Mouse (Mus musculus) left cerebral cortex, postnatal 25 days (tissue): ENCODE measurements at regions not wholly inside any gene's neighbourhood (a gene's known extent, or its start where the extent isn't known, plus 50 kb on each side); places are given as distances from the start of the nearest gene placed in this dataset.

ENCODE experiments used
- DNase-seq, 2 experiments: peaks; one replicate each; pipeline ENCODE4 v3.0.0; 2022; ENCODE audit warnings: low spot score in 2 of 2, mixed read lengths in 1 of 2
- intact Hi-C: fragments of 180-260 bp; cut with DNase I; formaldehyde crosslinking; loops from one replicate; pipeline ENCODE4 v1.15.1; 2025

DNA sequence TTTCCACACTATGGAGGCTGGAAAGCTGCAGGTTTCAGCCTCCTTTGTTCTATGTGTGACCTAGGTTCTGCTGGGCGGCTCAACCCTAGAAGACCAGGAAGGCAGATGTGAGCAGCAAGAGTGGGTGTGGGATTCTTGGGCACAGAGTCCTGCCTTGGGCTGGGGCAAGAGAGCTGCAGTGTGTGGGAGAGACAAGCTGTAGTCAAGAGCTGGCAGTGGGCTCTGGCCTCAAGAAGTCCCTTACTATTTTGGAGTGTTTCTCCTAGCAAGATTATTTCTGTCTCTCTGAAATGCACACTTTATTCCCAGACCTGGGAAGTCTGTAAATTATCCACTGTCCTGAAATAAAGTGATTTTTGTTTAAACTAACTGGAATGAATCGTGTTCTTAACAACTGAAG lies 211.5 kb downstream of the Nedd1 start:
- intact Hi-C loops: no loop called here
- DNase-seq: peak in 1 of 2 experiments; percentile 56

DNA sequence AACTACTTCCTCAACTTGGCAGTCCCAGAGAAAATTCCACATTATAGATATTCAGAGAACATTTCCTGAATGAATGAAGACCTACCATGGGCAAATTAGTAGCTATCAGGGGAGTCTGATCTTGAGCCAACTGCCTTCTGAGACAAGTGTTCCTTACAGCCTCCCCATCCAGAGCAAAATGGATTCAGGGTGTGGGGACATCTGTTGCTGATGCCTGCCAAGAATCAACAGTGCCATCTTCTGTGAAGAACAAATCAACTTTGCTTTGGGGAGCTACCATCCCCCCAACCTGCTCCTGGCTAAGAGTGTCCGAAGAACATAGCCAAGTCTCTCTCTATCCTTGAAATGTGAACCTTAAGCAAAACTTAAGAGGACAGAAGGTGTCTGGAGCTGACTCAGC lies 217.9 kb downstream of the Nedd1 start:
- no peak for DNase-seq
- intact Hi-C loops: no loop called here

DNA sequence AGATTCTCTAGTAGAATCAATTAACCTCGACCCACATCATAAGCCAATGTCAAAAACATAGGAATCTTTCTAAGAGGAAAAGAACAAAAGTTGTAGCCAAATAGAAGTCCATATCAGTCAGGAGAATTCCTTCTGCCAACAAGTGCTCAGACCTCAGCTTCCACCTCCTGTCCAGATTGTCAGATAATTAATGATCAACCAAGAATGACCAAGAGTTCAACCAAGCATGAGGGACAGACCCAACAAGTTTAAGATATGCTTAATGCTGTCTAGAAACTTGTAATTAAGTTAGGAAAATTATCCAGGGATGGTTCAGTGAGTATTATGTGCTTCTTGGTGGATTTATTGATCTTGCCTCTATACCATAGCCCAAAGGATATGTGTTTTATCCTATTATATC lies 238.6 kb downstream of the Nedd1 start:
- intact Hi-C loops: no loop called here
- DNase-seq: no peak

DNA sequence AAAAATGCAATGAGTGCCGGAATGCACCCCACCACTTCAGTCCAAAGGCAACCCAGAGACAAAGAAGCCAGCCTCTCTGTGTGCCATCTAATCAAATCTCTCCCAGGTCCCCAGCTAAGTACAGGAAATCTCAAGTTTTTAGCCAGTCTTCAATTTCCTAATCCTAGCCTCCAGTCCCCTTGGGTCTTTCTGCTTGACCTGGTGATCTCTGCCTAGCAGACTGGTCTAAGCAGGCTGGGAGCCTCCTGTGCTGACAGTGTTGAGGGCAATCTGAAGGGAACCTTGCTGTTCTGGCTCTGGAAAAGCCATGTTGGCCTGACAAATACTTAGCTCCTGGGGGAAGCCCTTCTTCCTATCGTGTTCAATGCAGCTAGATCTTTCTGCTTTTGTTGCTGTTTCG lies 248.9 kb downstream of the Nedd1 start:
- no peak for DNase-seq

DNA sequence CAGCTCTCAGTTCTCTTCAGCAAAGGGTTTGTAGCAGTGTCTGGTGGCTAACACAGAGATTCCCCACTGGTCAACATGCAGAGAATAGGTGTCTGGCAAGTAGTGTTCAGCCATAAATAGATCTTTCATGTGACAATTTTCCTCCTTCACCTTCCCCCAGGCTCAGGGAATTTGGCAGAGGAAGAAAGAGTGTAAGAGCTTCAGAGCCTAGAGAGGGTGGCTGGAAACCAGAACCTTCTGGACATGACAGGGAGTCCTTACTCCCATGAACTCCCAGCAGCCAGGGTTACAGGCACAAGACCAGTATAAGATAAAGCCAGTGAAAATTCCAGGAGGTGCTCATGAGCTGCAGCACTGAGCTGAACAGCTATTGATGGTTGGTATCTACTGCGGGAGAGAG lies 251.1 kb downstream of the Nedd1 start:
- no peak for DNase-seq
- intact Hi-C loops: no loop called here

More for the DNA sequence above, 248.9 kb downstream of the Nedd1 start:
- intact Hi-C loops: no loop called here

DNA sequence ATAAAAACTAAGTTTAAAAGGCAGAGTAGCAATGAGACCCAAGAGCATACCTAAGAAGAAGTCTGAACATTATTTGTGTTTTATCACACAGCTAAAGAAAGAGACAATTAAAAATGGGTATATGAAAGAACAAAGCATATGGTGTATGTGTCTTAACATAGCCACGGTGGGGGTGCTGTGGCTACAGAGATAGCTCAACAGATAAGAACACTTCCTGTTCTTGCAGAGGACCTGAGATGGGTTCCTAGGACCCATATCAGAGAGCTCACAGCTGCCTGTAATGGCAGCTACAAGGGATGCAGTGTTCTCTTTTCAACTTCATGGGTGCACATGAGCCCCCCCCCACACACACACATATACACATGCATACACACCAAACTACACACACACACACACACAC lies 267.0 kb downstream of the Nedd1 start:
- no peak for DNase-seq
- intact Hi-C loops: no loop called here

DNA sequence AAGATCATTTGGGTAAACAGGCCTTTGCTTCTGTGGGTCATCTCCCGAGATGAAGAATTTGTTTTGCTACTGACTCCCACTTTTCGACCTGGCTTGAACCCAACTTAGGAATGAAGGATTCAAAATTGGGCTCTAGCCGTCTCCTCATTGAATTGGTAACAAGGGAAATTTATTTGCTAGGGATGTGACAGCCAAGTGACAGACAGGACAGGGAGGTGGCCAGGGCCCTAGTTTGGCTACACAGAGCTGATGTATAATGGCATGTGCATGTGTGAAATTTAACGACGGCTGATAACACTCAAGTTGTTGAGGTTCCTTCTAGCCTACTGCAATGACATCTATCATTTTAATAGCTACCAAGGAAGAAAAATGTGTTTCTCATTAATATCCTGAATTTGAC lies 268.7 kb downstream of the Nedd1 start:
- DNase-seq: no peak
- intact Hi-C loops: no loop called here

DNA sequence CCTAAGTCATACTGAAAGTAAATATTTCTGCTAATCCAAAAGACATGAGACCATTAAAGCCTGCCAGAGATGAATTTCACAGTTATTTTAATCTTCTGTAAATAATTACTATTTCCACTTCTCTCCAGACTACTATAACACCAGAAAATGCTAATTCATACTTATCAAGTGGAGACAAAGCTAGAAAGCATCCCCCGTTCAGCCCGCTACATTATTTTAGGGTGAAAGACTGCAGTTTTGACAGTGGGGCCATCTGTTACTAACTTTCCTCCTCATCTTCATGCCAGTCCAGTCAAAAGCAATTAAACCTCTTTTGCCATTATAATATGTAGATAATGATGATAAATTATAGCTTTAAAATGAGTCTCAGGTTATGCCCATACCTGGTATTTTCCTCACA lies 276.3 kb downstream of the Nedd1 start:
- DNase-seq: no peak
- intact Hi-C loops: no loop called here

DNA sequence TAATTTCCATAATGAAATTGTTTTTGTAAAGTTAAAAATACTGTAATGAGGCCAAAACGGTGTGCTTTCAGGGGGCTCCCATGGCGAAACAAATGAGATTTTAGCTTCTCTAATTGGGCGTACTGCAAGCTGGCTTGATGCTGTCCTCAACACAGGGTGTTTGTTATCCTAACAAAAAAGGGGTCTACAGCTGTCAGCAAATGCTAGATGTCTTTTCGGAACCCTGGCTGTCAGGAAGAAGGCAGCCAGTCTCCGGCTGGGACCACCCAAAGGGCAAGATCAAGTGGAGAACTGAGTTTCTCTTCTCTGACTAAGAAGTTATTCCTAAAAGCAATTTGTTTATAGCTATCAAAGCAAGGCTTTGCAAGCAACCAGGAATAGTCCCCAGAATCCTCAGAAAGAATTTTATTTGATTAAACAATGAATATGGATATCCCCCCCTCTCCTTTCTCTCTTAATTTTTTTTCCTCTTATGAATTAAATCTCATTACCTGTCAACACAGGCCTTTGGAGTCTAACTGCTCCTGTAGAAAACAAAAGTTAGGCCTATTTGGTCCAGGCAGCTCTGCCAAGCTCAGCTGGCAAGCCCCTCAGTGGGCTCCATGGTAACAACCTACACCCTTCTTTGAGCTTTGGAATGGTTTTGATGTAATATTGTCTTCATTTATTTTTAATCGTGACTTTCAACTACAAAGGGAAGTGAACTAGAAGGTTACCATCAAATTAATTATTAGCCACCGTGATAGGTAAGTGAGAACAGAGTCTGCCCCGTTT lies 283.4 kb downstream of the Nedd1 start:
- intact Hi-C loops: no loop called here
- DNase-seq: no peak

DNA sequence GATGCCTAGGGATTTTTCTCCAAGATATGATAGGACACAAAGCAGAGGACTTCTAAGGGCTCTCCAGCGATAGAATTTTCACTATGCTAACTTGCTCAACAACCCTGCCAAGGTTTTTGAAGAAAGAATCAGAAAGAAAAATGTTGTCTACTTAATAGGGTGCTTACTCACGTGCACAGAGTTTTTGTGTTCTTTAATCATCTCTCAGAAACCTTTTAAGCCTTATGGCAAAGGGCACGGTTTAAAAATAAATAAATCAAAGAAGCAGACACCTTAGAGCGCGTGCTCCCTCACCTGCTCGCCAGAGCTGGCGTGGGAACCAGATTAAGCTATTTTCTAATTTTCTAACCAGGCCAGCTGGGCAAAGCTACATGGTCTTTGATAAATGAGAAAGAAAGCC lies 293.0 kb downstream of the Nedd1 start:
- DNase-seq: no peak
- intact Hi-C loops: no loop called here

DNA sequence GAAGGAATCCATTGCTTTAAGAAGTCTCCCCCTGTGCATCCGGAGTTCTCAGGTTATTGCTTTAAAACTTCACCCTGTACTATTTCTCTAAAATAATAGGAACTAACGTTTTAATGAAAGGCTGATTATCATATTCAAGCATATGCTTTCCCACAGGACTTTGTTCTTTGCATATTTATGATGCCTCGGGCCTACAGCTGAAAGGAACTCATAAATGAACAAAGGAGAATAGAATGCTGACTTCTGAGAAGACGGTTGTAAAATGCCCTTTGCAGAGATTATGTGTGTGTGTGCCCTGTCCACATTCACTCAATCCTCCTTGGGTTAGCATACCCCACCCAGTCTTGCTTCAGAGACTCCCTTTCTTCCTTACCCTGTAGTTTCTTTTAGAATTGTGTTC lies 294.2 kb downstream of the Nedd1 start:
- intact Hi-C loops: no loop called here
- DNase-seq: no peak

DNA sequence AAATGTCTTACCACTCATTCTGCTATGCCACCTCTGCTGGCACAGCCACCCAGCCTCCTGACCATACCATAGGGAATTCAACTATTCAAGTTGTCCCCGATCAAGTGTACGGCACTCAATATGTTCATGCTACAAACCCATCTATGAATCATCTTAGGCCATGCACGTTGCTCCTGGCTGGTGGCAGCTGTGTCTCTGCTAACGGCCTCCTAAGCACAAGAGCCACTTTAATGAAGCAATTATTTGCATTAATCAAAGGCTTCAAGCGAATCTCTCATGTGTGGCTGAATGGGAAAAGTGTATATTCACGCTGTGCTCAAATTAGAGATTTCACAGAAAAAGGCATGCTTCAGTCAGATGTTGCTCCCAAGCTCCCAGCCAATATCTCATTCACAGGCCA lies 295.8 kb downstream of the Nedd1 start:
- DNase-seq: no peak
- intact Hi-C loops: no loop called here

DNA sequence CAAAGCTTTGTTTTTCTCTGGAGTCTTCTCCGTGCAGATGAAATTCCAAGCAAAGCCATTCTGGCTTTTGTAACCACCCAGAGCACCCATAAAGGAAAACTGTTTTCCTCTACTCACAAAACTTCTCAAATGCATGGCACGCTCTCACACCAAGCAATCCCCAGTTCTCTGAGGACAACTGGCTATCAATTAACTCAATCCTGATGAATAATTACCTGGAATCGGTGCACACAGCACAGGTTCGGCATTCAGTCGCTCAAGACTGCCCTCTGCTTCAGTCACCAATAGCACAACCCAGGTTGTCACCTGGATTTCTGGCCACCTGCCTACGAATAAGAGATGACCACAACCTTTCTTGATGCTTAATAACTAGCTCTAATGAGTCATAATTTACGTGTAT lies 309.5 kb downstream of the Nedd1 start:
- intact Hi-C loops: no loop called here
- no peak for DNase-seq

DNA sequence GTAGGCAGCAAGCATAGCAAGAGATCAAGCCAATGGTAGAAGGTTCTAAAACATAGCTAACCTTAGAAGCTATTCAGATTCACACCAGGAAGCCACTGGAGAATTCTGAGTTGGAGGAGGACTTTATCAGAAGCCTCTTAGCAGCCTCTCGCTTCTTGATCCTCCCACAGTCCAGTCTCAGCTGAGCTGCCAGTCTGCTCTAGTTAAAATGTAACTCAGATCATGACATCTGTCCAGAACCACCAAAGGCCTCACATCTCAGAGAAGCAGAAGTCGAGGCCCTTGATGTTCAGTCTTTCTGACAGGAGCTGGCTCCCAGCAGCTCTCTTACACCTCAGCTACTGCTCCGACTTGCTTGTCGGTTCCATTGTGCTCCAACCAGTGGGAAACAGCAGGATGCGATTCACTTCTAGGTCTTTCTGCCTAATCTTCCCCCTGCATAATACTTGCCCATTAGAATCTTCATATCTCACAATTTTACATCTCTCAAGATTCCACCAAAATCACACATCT lies 311.4 kb downstream of the Nedd1 start:
- no peak for DNase-seq
- intact Hi-C loops: no loop called here

DNA sequence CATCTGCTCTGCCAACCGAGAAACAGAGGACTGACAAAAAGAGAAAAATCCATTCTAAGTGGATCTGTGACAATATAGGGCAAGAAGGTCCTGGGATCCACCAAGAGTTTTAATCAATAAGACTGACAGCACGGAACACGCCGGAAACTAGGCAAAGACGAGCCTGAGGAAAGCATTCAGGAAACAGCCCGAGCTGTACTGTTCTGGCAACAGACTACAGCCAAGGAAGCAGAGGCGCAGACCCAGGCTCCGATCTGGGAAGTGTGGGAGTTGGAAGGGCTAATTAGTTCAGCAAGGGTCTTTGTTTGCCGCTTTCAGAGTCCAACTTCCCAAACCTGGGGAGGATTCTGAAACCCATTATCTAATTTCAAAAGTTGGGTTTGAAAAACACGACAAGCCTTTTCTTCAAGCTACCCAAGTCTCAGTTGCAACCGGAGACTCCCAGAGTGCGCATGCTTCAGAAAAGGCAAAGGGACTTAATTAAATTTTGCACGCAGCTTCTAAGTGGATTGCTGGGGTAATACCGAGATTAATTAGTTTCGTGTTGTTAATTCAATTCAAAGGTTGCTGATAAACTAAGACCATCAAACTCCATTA lies 317.4 kb downstream of the Nedd1 start:
- DNase-seq: peak; percentile 11 to 16
- intact Hi-C loops: no loop called here

DNA sequence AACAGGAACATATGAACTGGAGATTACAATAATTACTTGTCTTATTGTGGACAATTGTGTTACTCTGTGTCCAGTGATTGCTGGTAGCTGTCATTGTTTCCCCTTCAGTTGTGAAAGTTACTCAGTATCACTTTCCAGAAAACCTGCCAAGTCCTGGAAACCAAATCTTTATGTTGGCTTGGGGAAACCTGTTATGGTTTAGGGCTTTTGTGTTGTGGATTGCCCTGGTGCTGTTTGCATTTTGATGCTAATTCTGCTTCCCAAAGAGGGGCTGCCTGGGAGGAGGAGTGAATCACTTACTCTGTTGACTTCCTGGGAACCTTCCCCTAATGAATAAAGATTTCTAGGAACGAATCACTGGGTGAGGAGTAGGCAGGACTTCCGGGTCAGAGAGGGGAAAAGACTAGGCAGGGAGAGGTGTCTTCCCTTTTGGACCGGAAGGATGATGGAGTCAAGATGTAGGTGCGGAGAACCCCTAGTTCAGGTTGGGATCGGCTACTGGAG lies 321.6 kb downstream of the Nedd1 start:
- DNase-seq: no peak
- intact Hi-C loops: no loop called here

DNA sequence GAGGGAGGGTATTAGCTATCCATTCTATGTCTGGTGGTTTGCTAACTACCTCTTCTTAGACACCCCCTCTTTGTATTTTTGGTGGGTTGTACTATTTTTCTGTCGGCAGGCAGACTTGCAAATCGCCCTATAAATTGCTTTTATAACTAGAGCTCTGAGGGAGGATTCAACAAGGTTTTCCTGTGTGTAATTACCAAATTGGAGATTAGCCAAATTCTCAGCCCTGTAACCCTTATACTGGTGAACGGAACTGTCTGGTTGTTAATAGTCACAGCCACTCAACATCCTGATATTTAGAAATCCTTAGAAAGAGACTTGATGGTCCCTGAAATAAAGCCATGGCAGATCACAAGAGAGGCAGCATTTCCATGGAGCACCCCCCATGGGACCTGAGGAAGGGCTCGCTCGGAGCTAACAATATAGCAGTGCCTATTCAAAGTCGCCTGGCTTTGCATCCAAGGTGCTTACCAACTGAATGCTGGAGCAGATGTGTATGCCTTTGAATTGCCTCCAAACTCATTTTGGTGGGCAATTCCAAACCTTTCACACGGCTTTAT lies 333.0 kb downstream of the Nedd1 start:
- intact Hi-C loops: no loop called here
- no peak for DNase-seq

DNA sequence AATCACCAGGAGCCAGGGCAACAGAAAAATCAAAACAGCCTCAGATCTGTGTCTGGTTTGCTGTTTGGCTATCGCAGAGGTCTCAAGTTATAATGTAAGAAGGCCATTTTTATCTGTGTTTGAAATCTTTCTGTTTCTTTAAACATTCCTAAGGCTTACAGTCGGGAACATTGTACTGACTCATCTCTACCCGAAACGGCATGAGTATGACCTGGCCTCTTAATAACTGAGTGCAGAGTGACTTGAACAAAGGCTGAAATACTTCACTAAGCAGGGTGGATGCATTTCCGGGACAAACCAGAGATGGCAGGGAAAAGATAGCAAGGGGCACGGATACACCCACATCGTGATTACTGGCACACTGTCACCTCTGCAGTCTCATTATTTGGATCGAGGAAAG lies 355.1 kb downstream of the Nedd1 start:
- no peak for DNase-seq
- intact Hi-C loops: no loop called here

DNA sequence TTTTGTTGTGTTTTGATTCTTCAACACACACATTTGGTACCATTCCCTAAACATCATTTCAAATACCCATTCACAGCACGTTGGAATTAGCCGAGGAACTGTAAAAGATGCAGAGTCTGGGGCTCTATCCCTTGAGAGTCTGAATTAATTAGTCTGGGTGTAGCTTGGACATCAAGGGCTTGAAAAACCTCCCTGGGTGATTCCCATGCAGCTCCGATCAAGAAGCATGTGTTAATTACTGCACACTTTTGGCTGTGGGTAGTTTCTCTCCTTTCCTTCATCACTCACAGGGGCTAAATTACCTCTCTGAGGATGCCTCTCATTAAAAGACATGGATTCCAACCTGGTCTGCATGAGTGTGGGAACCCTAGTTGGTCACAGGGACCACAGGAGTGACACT lies 365.5 kb downstream of the Nedd1 start:
- intact Hi-C loops: no loop called here
- DNase-seq: no peak

DNA sequence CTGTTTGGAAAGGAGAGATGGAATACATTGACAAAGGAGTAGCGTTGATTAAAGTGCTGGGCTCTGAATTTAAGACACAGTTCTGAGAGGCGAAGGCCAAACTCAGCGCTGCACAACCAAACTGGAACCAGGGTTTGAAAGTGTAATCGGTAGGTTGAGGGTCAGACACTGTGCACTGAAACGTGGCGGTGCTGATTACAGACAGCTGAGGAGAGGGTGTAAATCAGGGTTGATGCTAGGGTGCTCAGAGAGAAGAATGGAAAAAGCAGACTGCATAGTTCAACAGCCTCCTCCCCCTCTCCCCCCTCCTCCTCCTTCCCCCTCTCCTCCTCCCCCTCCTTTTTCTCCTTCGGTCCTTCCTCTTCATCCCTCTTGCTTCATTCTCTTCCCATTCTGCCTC lies 373.2 kb downstream of the Nedd1 start:
- intact Hi-C loops: no loop called here
- DNase-seq: no peak
